Mouse (Mus musculus) intestine, postnatal 0 days (tissue): ENCODE measurements around the gene Dtx3. TPM values are rescaled to one million over a fixed set of nuclear protein-coding genes. Genes with fewer than 3 reads are reported as not detected.

ENCODE experiments used
- ATAC-seq: fragments of 200-750 bp; cut with Nextera tagmentation; 2 replicates; pipeline ENCODE4 v1.8.0; 2017; ENCODE audit warnings: mild to moderate bottlenecking, moderate TSS enrichment, moderate library complexity
- H3K27ac ChIP-seq: fragments of 300-500 bp; sonication (generic); 2 replicates; pipeline ENCODE4 v1.5.1; 2014; ENCODE audit warnings: mild to moderate bottlenecking, low read depth, low read length, moderate library complexity
- H3K27me3 ChIP-seq: fragments of 300-500 bp; sonication (generic); replicated peaks from 2 replicates; pipeline ENCODE4 v1.6.1; 2014; ENCODE audit warnings: low read length, mixed read lengths; ENCODE audit not compliant: control insufficient read depth, insufficient read depth
- H3K36me3 ChIP-seq: fragments of 300-500 bp; sonication (generic); 2 replicates; pipeline ENCODE4 v1.6.1; 2014; ENCODE audit warnings: mild to moderate bottlenecking, moderate library complexity; ENCODE audit not compliant: control insufficient read depth, insufficient read depth
- H3K4me1 ChIP-seq: fragments of 300-500 bp; sonication (generic); replicated peaks from 2 replicates; pipeline ENCODE4 v1.6.1; 2014; ENCODE audit warnings: antibody characterized with exemption, low read length, mixed read lengths; ENCODE audit not compliant: control insufficient read depth, insufficient read depth
- H3K4me2 ChIP-seq: fragments of 300-500 bp; sonication (generic); replicated peaks from 2 replicates; pipeline ENCODE4 v1.6.1; 2014; ENCODE audit warnings: low read depth, mild to moderate bottlenecking, moderate library complexity
- H3K4me3 ChIP-seq: fragments of 300-500 bp; sonication (generic); 2 replicates; pipeline ENCODE4 v1.5.1; 2014; ENCODE audit warnings: low read depth, low read length
- H3K9ac ChIP-seq: fragments of 300-500 bp; sonication (generic); 2 replicates; pipeline ENCODE4 v1.6.1; 2014; ENCODE audit warnings: mild to moderate bottlenecking, low read depth, low read length
- H3K9me3 ChIP-seq: fragments of 300-500 bp; sonication (generic); 2 replicates; pipeline ENCODE4 v1.6.1; 2016; ENCODE audit warnings: mixed run types; ENCODE audit not compliant: control insufficient read depth
- CTCF ChIP-seq: sonication (generic); IDR thresholded peaks from 2 replicates; pipeline ENCODE4 v1.5.1; 2016; ENCODE audit warnings: low read depth, mild to moderate bottlenecking, control low read depth, antibody characterized with exemption, moderate library complexity
- WGBS: fragments of 180-500 bp; shearing (Covaris S2); extraction: QIAGEN DNeasy Blood & Tissue Kit; methylation state at CpG from one replicate; pipeline ENCODE4 v1.1.7; 2014; 5-methylcytosine and 5-hydroxymethylcytosine counted together
- polyA plus RNA-seq: library from polyadenylated mRNA; unstranded; fragments of >200 nt; fragmentation: Nextera tagmentation; extraction: Ambion mirVana; gene quantifications from 2 replicates; pipeline ENCODE4 v1.2.1, GENCODE M21; 2015

The Dtx3 gene
- polyA plus RNA-seq, 1 experiment from 2014 or later = 22.2 TPM

- H3K27ac ChIP-seq = no peak overlapping the region
- no peaks in the 10 kb centered on the region for H3K27me3 ChIP-seq
- peaks cover 16% of the 10 kb centered on the region for H3K36me3 ChIP-seq
- H3K9me3 ChIP-seq = no peaks in the 10 kb centered on the region
- no peak for TF ChIP-seq CTCF
- WGBS = 80% methylated on average over 13 of the region's 13 CpGs
- H3K4me2 ChIP-seq = peak overlapping the region; percentile 96
- H3K9ac ChIP-seq = no peak overlapping the region
- ATAC-seq = no peak
- H3K4me3 ChIP-seq = peak overlapping the region; percentile 90
- H3K4me1 ChIP-seq = 0 out of 2 replicates have a peak, but pooled peaks cover 5% of the 10 kb centered on the region
Measured at GRCm38 (mm10) chr10:127209928-127210570, 14.5 kb upstream of the Dtx3 start.

- no peaks in the 10 kb centered on the region for H3K9me3 ChIP-seq
- TF ChIP-seq CTCF = no peak
- 79% methylated on average over 4 of the region's 4 CpGs for WGBS
Measured at GRCm38 (mm10) chr10:127208921-127209320, 13.4 kb upstream of the Dtx3 start.

DNA sequence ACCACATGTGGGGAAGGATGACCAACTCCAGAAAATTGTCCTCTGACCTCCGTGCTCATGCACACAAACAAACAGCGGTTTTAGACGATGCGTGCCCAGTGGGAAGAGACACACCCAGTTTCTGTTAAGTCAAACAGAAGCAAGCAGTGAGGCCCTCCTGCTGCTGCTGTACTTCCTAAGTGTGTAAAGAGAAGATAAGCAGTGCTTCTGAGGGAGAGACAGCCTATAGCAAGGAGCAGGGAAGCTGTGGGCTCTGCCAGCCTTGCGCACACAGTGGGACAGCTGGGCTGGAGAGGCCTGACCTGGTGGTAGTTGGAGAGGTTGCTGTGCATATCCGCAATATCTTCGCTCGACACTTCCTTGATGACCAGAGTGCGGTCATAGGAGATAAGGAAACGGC lies 9.8 kb upstream of the Dtx3 start:
- no peak for TF ChIP-seq CTCF
- Histone ChIP-seq H3K9ac (no peak overlapping the region), H3K9me3 (no peaks in the 10 kb centered on the region), H3K4me2 (no peak overlapping the region), H3K27ac (no peak overlapping the region; the same call in 1 of the 2 replicates), H3K4me3 (no peak overlapping the region), H3K4me1 (0 out of 2 replicates have a peak, but pooled peaks cover under 1% of the 10 kb centered on the region), H3K36me3 (peaks cover 52% of the 10 kb centered on the region), H3K27me3 (no peaks in the 10 kb centered on the region)
- WGBS = 58% methylated on average over 10 of the region's 10 CpGs
- peak; percentile 28; the same call in 1 of the 2 replicates for ATAC-seq

More at GRCm38 (mm10) chr10:127208921-127209320, 13.4 kb upstream of the Dtx3 start:
- H3K36me3 ChIP-seq = peaks cover 27% of the 10 kb centered on the region
- H3K27ac ChIP-seq = no peak overlapping the region
- H3K4me1 ChIP-seq = 0 out of 2 replicates have a peak, but pooled peaks cover 5% of the 10 kb centered on the region
- no peaks in the 10 kb centered on the region for H3K27me3 ChIP-seq
- no peak overlapping the region for H3K9ac ChIP-seq
- no peak overlapping the region for H3K4me3 ChIP-seq
- no peak for ATAC-seq
- no peak overlapping the region for H3K4me2 ChIP-seq

DNA sequence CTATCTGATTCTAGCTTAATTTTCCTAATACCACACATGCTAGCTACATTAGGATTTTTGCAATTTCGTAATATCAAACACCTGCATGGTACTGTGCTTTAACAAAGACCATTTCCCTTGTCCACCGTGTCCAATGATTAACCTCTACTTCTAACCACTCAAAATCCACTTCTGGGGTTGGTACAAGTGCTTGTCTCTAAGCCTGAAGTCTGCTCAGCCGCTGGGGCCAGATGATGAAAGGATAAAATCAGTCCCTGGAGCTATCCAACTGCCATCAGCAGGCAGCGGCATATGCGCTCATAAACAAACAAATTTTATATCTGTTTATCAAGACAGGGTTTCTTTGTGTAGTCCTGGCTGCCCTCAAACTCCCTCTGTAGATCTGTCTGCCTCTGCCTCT lies 9.1 kb upstream of the Dtx3 start:
- no peak overlapping the region for H3K4me3 ChIP-seq
- no peak overlapping the region for H3K27ac ChIP-seq
- 88% methylated on average over 5 of the region's 5 CpGs for WGBS
- H3K4me2 ChIP-seq = no peak overlapping the region
- no peaks in the 10 kb centered on the region for H3K4me1 ChIP-seq
- ATAC-seq = no peak
- no peaks in the 10 kb centered on the region for H3K27me3 ChIP-seq
- peaks cover 60% of the 10 kb centered on the region for H3K36me3 ChIP-seq
- no peak overlapping the region for H3K9ac ChIP-seq
- TF ChIP-seq CTCF = no peak
- no peaks in the 10 kb centered on the region for H3K9me3 ChIP-seq

- peaks cover 73% of the 10 kb centered on the region for H3K36me3 ChIP-seq
Measured at GRCm38 (mm10) chr10:127203106-127203505, 7.6 kb upstream of the Dtx3 start.

DNA sequence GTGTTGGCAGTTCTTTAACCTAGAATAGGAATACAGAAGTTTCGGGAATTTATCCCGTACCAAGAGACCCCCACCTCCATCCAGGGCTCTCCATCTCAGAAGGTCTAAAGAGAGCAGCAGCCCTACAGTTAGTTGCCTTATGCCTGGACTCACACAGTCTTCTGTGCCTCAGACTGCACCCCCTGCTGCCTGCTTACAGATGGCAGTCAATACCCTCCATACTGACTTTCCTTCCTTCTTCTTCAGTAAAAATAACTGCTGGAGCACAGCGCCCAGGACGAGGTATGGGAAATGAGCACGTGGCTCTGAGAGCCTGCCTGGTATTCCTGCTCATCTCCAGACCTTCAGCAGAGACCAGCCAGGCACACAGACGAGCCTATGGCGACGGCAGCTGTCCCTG lies 4.8 kb upstream of the Dtx3 start:
- 87% methylated on average over 8 of the region's 8 CpGs for WGBS
- Histone ChIP-seq H3K36me3 (peaks cover 70% of the 10 kb centered on the region), H3K27ac (no peak overlapping the region), H3K9ac (no peak overlapping the region), H3K27me3 (no peaks in the 10 kb centered on the region), H3K9me3 (no peaks in the 10 kb centered on the region), H3K4me2 (no peak overlapping the region), H3K4me3 (no peak overlapping the region), H3K4me1 (no peaks in the 10 kb centered on the region)
- ATAC-seq = no peak
- peak; percentile 45 for TF ChIP-seq CTCF

More at GRCm38 (mm10) chr10:127203106-127203505, 7.6 kb upstream of the Dtx3 start:
- Histone ChIP-seq H3K4me3 (no peak overlapping the region), H3K4me1 (no peaks in the 10 kb centered on the region), H3K27me3 (no peaks in the 10 kb centered on the region), H3K9me3 (no peaks in the 10 kb centered on the region), H3K4me2 (no peak overlapping the region), H3K9ac (no peak overlapping the region), H3K27ac (no peak overlapping the region)
- WGBS = 86% methylated on average over 3 of the region's 3 CpGs
- no peak for ATAC-seq
- TF ChIP-seq CTCF = no peak
